Mouse (Mus musculus): Measurements from ENCODE around the gene Pex11b.
"Not testable (repeated sequence)": the region's sequence is repeated elsewhere in the genome, so short reads cannot be mapped to it uniquely, and the experiment has no call there.

Gene Pex11b

GRCm38 (mm10) chr3:96645018-96645649 is 10.0 kb downstream of the Pex11b start, which contains the start of gene Itga10:
Itga10 (plus strand) TSS chr3:96645584.
- Histone ChIP-seq H3K27me3 (ENCODE audit: control insufficient read depth, insufficient read depth, low read length, poor library complexity, severe bottlenecking) (no peaks in the 10 kb centered on the region), H3K36me3 (ENCODE audit: control insufficient read depth, insufficient read depth, low read length, poor library complexity, severe bottlenecking) (peaks cover 2% of the 10 kb centered on the region; the same call in 1 of the 2 replicates)
- DNase-seq (ENCODE audit: low read depth, low spot score): peak; percentile 48

GRCm38 (mm10) chr3:96647365-96647764 is 12.2 kb downstream of the Pex11b start:
- Histone ChIP-seq H3K27me3 (ENCODE audit: control insufficient read depth, insufficient read depth, low read length, poor library complexity, severe bottlenecking) (no peaks in the 10 kb centered on the region), H3K36me3 (ENCODE audit: control insufficient read depth, insufficient read depth, low read length, poor library complexity, severe bottlenecking) (peaks cover 2% of the 10 kb centered on the region; the same call in 1 of the 2 replicates)
- DNase-seq (ENCODE audit: low read depth, low spot score): no peak

GRCm38 (mm10) chr3:96660901-96661300 is 25.7 kb downstream of the Pex11b start:
- H3K36me3 ChIP-seq (ENCODE audit: control insufficient read depth, insufficient read depth, low read length, poor library complexity, severe bottlenecking): no peaks in the 10 kb centered on the region
- DNase-seq (ENCODE audit: low read depth, low spot score): peak; percentile 33
- no peaks in the 10 kb centered on the region for H3K27me3 ChIP-seq (ENCODE audit: control insufficient read depth, insufficient read depth, low read length, poor library complexity, severe bottlenecking)

- Histone ChIP-seq H3K27me3 (ENCODE audit: control insufficient read depth, insufficient read depth, low read length, poor library complexity, severe bottlenecking) (no peaks in the 10 kb centered on the region), H3K36me3 (ENCODE audit: control insufficient read depth, insufficient read depth, low read length, poor library complexity, severe bottlenecking) (no peaks in the 10 kb centered on the region)
- DNase-seq (ENCODE audit: low read depth, low spot score): no peak
Observed at GRCm38 (mm10) chr3:96662731-96663316, 27.6 kb downstream of the Pex11b start.

GRCm38 (mm10) chr3:96663432-96664239 is 28.5 kb downstream of the Pex11b start:
- Histone ChIP-seq H3K36me3 (ENCODE audit: control insufficient read depth, insufficient read depth, low read length, poor library complexity, severe bottlenecking) (no peaks in the 10 kb centered on the region), H3K27me3 (ENCODE audit: control insufficient read depth, insufficient read depth, low read length, poor library complexity, severe bottlenecking) (no peaks in the 10 kb centered on the region)
- peak; percentile 72 for DNase-seq (ENCODE audit: low read depth, low spot score)

- H3K27me3 ChIP-seq (ENCODE audit: control insufficient read depth, insufficient read depth, low read length, poor library complexity, severe bottlenecking); DNase-seq (ENCODE audit: low read depth, low spot score); H3K36me3 ChIP-seq (ENCODE audit: control insufficient read depth, insufficient read depth, low read length, poor library complexity, severe bottlenecking): not testable (repeated sequence)
Observed at GRCm38 (mm10) chr3:96665732-96666363, 30.7 kb downstream of the Pex11b start.

- Histone ChIP-seq H3K27me3 (ENCODE audit: control insufficient read depth, insufficient read depth, low read length, poor library complexity, severe bottlenecking) (no peaks in the 10 kb centered on the region), H3K36me3 (ENCODE audit: control insufficient read depth, insufficient read depth, low read length, poor library complexity, severe bottlenecking) (no peaks in the 10 kb centered on the region)
- no peak for DNase-seq (ENCODE audit: low read depth, low spot score)
Observed at GRCm38 (mm10) chr3:96666916-96667315, 31.7 kb downstream of the Pex11b start.

- H3K36me3 ChIP-seq (ENCODE audit: control insufficient read depth, insufficient read depth, low read length, poor library complexity, severe bottlenecking): no peaks in the 10 kb centered on the region
- peak; percentile 62 for DNase-seq (ENCODE audit: low read depth, low spot score)
- H3K27me3 ChIP-seq (ENCODE audit: control insufficient read depth, insufficient read depth, low read length, poor library complexity, severe bottlenecking): no peaks in the 10 kb centered on the region
Observed at GRCm38 (mm10) chr3:96667316-96667715, 32.1 kb downstream of the Pex11b start.

- H3K36me3 ChIP-seq (ENCODE audit: control insufficient read depth, insufficient read depth, low read length, poor library complexity, severe bottlenecking): no peaks in the 10 kb centered on the region
- no peaks in the 10 kb centered on the region for H3K27me3 ChIP-seq (ENCODE audit: control insufficient read depth, insufficient read depth, low read length, poor library complexity, severe bottlenecking)
- no peak for DNase-seq (ENCODE audit: low read depth, low spot score)
Observed at GRCm38 (mm10) chr3:96668424-96669067, 33.4 kb downstream of the Pex11b start.

GRCm38 (mm10) chr3:96669727-96670468 is 34.7 kb downstream of the Pex11b start, which contains the start of gene Ankrd35:
Ankrd35 (plus strand) TSS chr3:96670131.
- peak; percentile 92 for DNase-seq (ENCODE audit: low read depth, low spot score)
- Histone ChIP-seq H3K27me3 (ENCODE audit: control insufficient read depth, insufficient read depth, low read length, poor library complexity, severe bottlenecking) (no peaks in the 10 kb centered on the region), H3K36me3 (ENCODE audit: control insufficient read depth, insufficient read depth, low read length, poor library complexity, severe bottlenecking) (no peaks in the 10 kb centered on the region)

- DNase-seq (ENCODE audit: low read depth, low spot score): no peak
- H3K27me3 ChIP-seq (ENCODE audit: control insufficient read depth, insufficient read depth, low read length, poor library complexity, severe bottlenecking): no peaks in the 10 kb centered on the region
- no peaks in the 10 kb centered on the region for H3K36me3 ChIP-seq (ENCODE audit: control insufficient read depth, insufficient read depth, low read length, poor library complexity, severe bottlenecking)
Observed at GRCm38 (mm10) chr3:96671519-96671918, 36.3 kb downstream of the Pex11b start.

- DNase-seq (ENCODE audit: low read depth, low spot score): no peak
- H3K36me3 ChIP-seq (ENCODE audit: control insufficient read depth, insufficient read depth, low read length, poor library complexity, severe bottlenecking): no peaks in the 10 kb centered on the region
- H3K27me3 ChIP-seq (ENCODE audit: control insufficient read depth, insufficient read depth, low read length, poor library complexity, severe bottlenecking): no peaks in the 10 kb centered on the region
Observed at GRCm38 (mm10) chr3:96673514-96673913, 38.3 kb downstream of the Pex11b start.

- H3K36me3 ChIP-seq (ENCODE audit: control insufficient read depth, insufficient read depth, low read length, poor library complexity, severe bottlenecking): no peaks in the 10 kb centered on the region
- no peaks in the 10 kb centered on the region for H3K27me3 ChIP-seq (ENCODE audit: control insufficient read depth, insufficient read depth, low read length, poor library complexity, severe bottlenecking)
- no peak for DNase-seq (ENCODE audit: low read depth, low spot score)
Observed at GRCm38 (mm10) chr3:96674442-96674841, 39.3 kb downstream of the Pex11b start.

- peak; percentile 45 for DNase-seq (ENCODE audit: low read depth, low spot score)
- H3K27me3 ChIP-seq (ENCODE audit: control insufficient read depth, insufficient read depth, low read length, poor library complexity, severe bottlenecking): no peaks in the 10 kb centered on the region
Observed at GRCm38 (mm10) chr3:96675171-96675570, 40.0 kb downstream of the Pex11b start.

More at GRCm38 (mm10) chr3:96675171-96675570, 40.0 kb downstream of the Pex11b start:
- no peaks in the 10 kb centered on the region for H3K36me3 ChIP-seq (ENCODE audit: control insufficient read depth, insufficient read depth, low read length, poor library complexity, severe bottlenecking)

Data from splenic B cell, adult 2 months (primary cell).